Mouse (Mus musculus) liver, embryonic 11.5 days (tissue): ENCODE data around the gene Gas6. TPM values are rescaled to one million over a fixed set of nuclear protein-coding genes. Genes with fewer than 3 reads are reported as not detected.
A peak's percentile ranks its signal among the peaks of the same experiment; 100 is the strongest.

Source experiments
- ATAC-seq: fragments of 200-750 bp; cut with Nextera tagmentation; replicated peaks from 2 replicates; pipeline ENCODE4 v1.8.0; 2017; ENCODE audit warnings: moderate number of reproducible peaks, mild to moderate bottlenecking, moderate TSS enrichment, moderate library complexity; ENCODE audit not compliant: low FRiP score
- DNase-seq: peaks from one replicate; pipeline ENCODE4 v3.0.0-alpha.2; 2017; ENCODE audit warnings: low spot score
- H3K27ac ChIP-seq: fragments of 300-500 bp; sonication (generic); 2 replicates; pipeline ENCODE4 v1.5.1; 2014; ENCODE audit warnings: mild to moderate bottlenecking, low read depth, low read length, control low read depth
- H3K27me3 ChIP-seq: fragments of 300-500 bp; sonication (generic); replicated peaks from 2 replicates; pipeline ENCODE4 v1.6.1; 2014; ENCODE audit warnings: low read length, mixed read lengths; ENCODE audit not compliant: control insufficient read depth, insufficient read depth
- H3K36me3 ChIP-seq: fragments of 300-500 bp; sonication (generic); 2 replicates; pipeline ENCODE4 v1.6.1; 2014; ENCODE audit warnings: mild to moderate bottlenecking, low read length, moderate library complexity, mixed read lengths; ENCODE audit not compliant: control insufficient read depth, insufficient read depth
- H3K4me1 ChIP-seq: fragments of 300-500 bp; sonication (generic); replicated peaks from 2 replicates; pipeline ENCODE4 v1.6.1; 2014; ENCODE audit warnings: low read length, mixed read lengths; ENCODE audit not compliant: control insufficient read depth, insufficient read depth
- H3K4me2 ChIP-seq: fragments of 300-500 bp; sonication (generic); 2 replicates; pipeline ENCODE4 v1.6.1; 2014; ENCODE audit warnings: mild to moderate bottlenecking, control low read depth, moderate library complexity
- H3K4me3 ChIP-seq: fragments of 300-500 bp; sonication (generic); 2 replicates; pipeline ENCODE4 v1.5.1; 2014; ENCODE audit warnings: low read depth, low read length, control low read depth
- H3K9ac ChIP-seq: fragments of 300-500 bp; sonication (generic); 2 replicates; pipeline ENCODE4 v1.6.1; 2014; ENCODE audit warnings: low read depth, low read length, control low read depth
- H3K9me3 ChIP-seq: fragments of 300-500 bp; sonication (generic); 2 replicates; pipeline ENCODE4 v1.6.1; 2016; ENCODE audit warnings: low read length, inconsistent platforms, mixed read lengths; ENCODE audit not compliant: control insufficient read depth
- WGBS: fragments of 180-500 bp; shearing (Covaris S2); extraction: QIAGEN DNeasy Blood & Tissue Kit; methylation state at CpG from one replicate; pipeline ENCODE4 v1.1.7; 2014; 5-methylcytosine and 5-hydroxymethylcytosine counted together
- polyA plus RNA-seq: library from polyadenylated mRNA; unstranded; fragments of >200 nt; fragmentation: Nextera tagmentation; extraction: Ambion mirVana; gene quantifications from 2 replicates; pipeline ENCODE4 v1.2.1, GENCODE M21; 2014

Gene Gas6
- polyA plus RNA-seq: 3.8 and 5.5 TPM in 2 replicates

GRCm38 (mm10) chr8:13493858-13494631, at the start of gene Gas6:
Gas6 (minus strand) TSS chr8:13494490.
- ATAC-seq: peak; percentile 63
- H3K9me3 ChIP-seq: no peaks in the 10 kb centered on the region
- H3K36me3 ChIP-seq: no peaks in the 10 kb centered on the region
- peak within 1 kb of the TSS; percentile 88 for H3K4me2 ChIP-seq
- H3K4me3 ChIP-seq: peak within 1 kb of the TSS; percentile 48
- WGBS: 2% methylated on average over 63 of the region's 64 CpGs
- peak; percentile 58 for DNase-seq
- H3K4me1 ChIP-seq: no peaks in the 10 kb centered on the region; the same call in 1 of the 2 replicates
- H3K9ac ChIP-seq: no peak within 1 kb of the TSS
- no peak within 1 kb of the TSS for H3K27ac ChIP-seq
- peaks cover 42% of the 10 kb centered on the region for H3K27me3 ChIP-seq

DNA sequence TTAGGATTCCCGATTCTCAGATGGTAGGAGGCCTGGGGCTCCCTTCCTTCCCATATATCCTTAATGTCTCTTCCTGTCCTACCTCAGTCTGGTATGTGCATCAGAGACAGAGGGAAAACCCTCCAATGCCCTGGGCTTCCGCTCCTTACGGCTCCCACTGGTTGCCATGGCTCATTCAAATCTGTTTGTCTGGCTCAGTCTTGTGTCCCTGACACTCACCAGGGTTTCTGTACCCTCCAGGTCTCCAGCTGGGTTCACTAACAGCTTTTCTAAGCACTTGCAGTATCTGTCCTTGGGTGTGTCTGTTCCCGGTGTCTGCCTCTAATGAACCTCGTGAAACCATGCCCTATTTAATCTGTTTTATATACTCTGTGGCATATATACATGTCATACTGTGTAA, 47.2 kb upstream of the Gas6 start:
- Histone ChIP-seq H3K4me3 (no peak overlapping the region), H3K36me3 (no peaks in the 10 kb centered on the region), H3K4me1 (no peaks in the 10 kb centered on the region), H3K9ac (no peak overlapping the region), H3K9me3 (no peaks in the 10 kb centered on the region), H3K4me2 (no peak overlapping the region), H3K27me3 (no peaks in the 10 kb centered on the region; the same call in 1 of the 2 replicates), H3K27ac (no peak overlapping the region)
- whole genome bisulfite sequencing: 71% methylated on average over 5 of the region's 5 CpGs
- ATAC-seq (no peak), DNase-seq (no peak)

DNA sequence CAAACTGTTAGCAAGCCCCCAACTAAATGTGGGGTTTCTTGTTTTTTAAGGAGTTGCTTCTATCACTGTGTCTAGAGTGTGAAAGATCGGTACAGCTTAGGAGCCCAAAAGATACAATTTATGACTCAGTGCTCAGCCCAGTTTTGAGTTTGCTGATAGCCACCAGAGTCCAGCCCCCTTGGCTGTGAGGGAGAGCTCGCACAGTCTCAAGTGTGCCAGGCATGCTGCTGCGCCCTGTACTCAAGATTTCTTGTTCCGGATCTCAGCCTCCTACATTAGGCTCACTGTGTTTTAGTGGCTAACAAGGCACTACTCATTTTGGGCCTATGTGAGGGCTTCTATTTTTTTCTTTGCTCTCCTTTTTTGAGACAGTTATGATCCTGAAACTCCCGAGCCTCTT, 45.8 kb upstream of the Gas6 start:
- ATAC-seq: no peak
- Histone ChIP-seq H3K4me1 (no peaks in the 10 kb centered on the region), H3K4me3 (no peak overlapping the region), H3K9me3 (no peaks in the 10 kb centered on the region), H3K4me2 (no peak overlapping the region), H3K27me3 (no peaks in the 10 kb centered on the region; the same call in 1 of the 2 replicates), H3K27ac (no peak overlapping the region), H3K9ac (no peak overlapping the region), H3K36me3 (no peaks in the 10 kb centered on the region)
- DNase-seq: no peak
- 82% methylated on average over 5 of the region's 5 CpGs for WGBS

GRCm38 (mm10) chr8:13538821-13539220, 44.5 kb upstream of the Gas6 start:
- Histone ChIP-seq H3K9ac (no peak overlapping the region), H3K9me3 (no peaks in the 10 kb centered on the region), H3K4me3 (no peak overlapping the region), H3K4me2 (no peak overlapping the region), H3K4me1 (no peaks in the 10 kb centered on the region), H3K36me3 (no peaks in the 10 kb centered on the region), H3K27ac (no peak overlapping the region), H3K27me3 (no peaks in the 10 kb centered on the region; the same call in 1 of the 2 replicates)
- no peak for ATAC-seq
- no peak for DNase-seq
- WGBS: 70% methylated on average over 6 of the region's 6 CpGs

DNA sequence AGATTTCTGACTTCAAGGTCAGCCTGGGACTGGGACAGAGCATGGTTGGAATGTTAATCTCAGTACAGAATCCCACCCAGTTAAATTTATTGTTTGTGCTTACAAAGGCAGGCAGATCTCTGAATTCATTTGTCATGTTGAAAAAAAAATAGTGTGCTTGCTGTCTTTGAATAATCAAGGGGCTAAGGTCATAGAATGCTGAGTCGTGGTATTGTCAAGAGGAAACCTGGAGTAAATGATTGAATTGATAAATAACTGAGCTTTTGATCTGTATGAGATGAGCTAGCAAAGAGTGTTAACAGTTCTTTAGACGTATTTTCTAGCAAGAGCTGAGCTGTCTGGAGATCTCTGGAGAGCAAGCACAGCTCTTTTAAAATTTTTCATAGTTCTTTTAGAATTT, 42.8 kb upstream of the Gas6 start:
- H3K9me3 ChIP-seq: no peaks in the 10 kb centered on the region
- H3K4me1 ChIP-seq: no peaks in the 10 kb centered on the region
- H3K36me3 ChIP-seq: no peaks in the 10 kb centered on the region
- no peak overlapping the region for H3K9ac ChIP-seq
- 53% methylated on average over 2 of the region's 2 CpGs for WGBS
- H3K4me3 ChIP-seq: no peak overlapping the region
- ATAC-seq (no peak), DNase-seq (no peak)
- no peaks in the 10 kb centered on the region; the same call in 1 of the 2 replicates for H3K27me3 ChIP-seq
- H3K27ac ChIP-seq: no peak overlapping the region
- no peak overlapping the region for H3K4me2 ChIP-seq

GRCm38 (mm10) chr8:13533123-13533522, 38.8 kb upstream of the Gas6 start:
- H3K27ac ChIP-seq: no peak overlapping the region
- ATAC-seq (no peak), DNase-seq (no peak)
- 86% methylated on average over 8 of the region's 8 CpGs for WGBS
- H3K4me2 ChIP-seq: no peak overlapping the region
- H3K4me3 ChIP-seq: no peak overlapping the region
- H3K36me3 ChIP-seq: no peaks in the 10 kb centered on the region
- H3K9me3 ChIP-seq: no peaks in the 10 kb centered on the region
- no peak overlapping the region for H3K9ac ChIP-seq
- no peaks in the 10 kb centered on the region for H3K4me1 ChIP-seq
- H3K27me3 ChIP-seq: no peaks in the 10 kb centered on the region; the same call in 1 of the 2 replicates

DNA sequence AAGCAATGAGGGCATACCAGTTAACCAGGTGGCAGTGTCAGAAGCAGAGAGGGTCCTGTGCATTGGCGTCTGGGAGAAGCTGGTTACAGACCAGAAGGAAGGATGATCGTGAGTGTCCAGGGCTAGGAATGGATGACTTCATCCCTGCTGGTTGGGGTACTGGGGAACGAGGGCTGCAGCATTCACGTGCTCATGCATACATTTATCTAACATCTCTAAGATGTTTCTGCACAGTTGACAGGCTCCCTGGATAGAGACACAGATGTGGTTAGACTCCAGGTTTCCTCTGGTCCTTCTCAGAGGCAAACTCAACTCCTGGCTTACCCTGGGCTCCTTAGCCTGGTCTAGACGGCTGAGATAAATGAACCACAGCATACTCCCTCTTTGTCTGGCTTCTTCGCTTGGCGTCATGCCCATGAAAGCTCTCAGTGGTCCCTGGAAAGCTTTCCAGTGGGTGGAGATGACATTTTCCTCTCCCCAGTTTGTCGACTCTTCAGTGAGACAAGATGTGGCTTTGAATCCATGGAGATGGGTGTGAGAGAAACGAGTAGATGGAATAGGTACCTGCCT, 37.4 kb upstream of the Gas6 start:
- Histone ChIP-seq H3K4me3 (no peak overlapping the region), H3K9me3 (0 out of 2 replicates have a peak, but pooled peaks cover 2% of the 10 kb centered on the region), H3K9ac (no peak overlapping the region), H3K36me3 (no peaks in the 10 kb centered on the region), H3K4me1 (no peaks in the 10 kb centered on the region), H3K27ac (no peak overlapping the region), H3K4me2 (no peak overlapping the region), H3K27me3 (no peaks in the 10 kb centered on the region)
- ATAC-seq (no peak), DNase-seq (no peak)
- WGBS: 59% methylated on average over 9 of the region's 9 CpGs

GRCm38 (mm10) chr8:13530941-13531340, 36.7 kb upstream of the Gas6 start:
- Histone ChIP-seq H3K4me2 (no peak overlapping the region), H3K36me3 (no peaks in the 10 kb centered on the region), H3K4me3 (no peak overlapping the region), H3K9ac (no peak overlapping the region), H3K27ac (no peak overlapping the region), H3K9me3 (0 out of 2 replicates have a peak, but pooled peaks cover 2% of the 10 kb centered on the region), H3K27me3 (no peaks in the 10 kb centered on the region), H3K4me1 (no peaks in the 10 kb centered on the region)
- ATAC-seq (no peak), DNase-seq (no peak)
- 39% methylated on average over 5 of the region's 5 CpGs for WGBS

- Histone ChIP-seq H3K9ac (no peak overlapping the region), H3K27me3 (no peaks in the 10 kb centered on the region), H3K4me1 (no peaks in the 10 kb centered on the region), H3K4me3 (no peak overlapping the region), H3K27ac (no peak overlapping the region), H3K9me3 (0 out of 2 replicates have a peak, but pooled peaks cover 2% of the 10 kb centered on the region), H3K36me3 (no peaks in the 10 kb centered on the region), H3K4me2 (no peak overlapping the region)
- DNase-seq (no peak), ATAC-seq (no peak)
- WGBS: 83% methylated on average over 3 of the region's 3 CpGs
Measured at GRCm38 (mm10) chr8:13530401-13530800, 36.1 kb upstream of the Gas6 start.
